In the genomic region with DNA sequence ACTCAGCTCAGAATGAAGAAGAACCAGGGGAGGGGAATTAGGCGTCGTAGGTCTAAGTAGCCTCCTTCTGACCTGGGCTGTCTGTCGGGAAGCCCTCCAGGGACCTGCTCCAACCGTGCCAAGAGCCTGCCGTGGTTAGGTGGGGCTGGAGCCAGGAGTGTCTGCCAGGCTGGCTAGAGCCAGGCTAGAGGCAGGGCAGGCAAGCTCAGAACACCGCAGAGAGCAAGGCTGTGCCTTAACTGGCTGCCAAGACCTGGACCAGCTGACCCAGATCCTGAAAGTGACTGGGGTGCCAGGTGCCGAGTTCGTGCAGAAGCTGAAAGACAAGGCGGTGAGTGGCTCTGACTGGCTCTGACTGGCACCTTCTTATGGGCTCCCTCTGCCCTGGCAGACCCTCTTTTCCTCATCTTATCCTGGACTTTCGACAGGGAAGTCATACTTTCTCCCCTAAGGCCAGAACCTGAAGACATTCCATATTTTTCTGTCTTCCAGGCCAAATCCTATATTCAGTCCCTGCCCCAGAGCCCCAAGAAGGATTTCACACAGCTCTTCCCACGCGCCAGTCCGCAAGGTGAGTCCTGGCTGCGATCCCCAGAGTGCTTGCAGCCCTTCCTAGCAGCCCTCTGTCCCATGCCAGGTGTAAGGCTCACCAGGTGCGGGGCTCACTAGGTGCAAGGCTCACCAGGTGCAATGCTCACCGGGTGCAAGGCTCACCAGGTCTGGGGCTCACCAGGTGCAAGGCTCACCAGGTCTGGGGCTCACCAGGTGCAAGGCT, we compare ENCODE assay signal across 12 mouse cellular contexts. TPM values are rescaled to one million over a fixed set of nuclear protein-coding genes. Genes with fewer than 3 reads are reported as not detected.
DNase-seq lines count a peak whose midpoint lies in the region; ATAC-seq and TF ChIP-seq lines count a peak whose summit lies in the region.
"Had no signal": no experiment of that assay in that cellular context is flagged by ENCODE, and none has a peak within 500 bp of the region (broad histone marks: within the 10 kb centered on the region; RNA-seq: fewer than 3 reads in every experiment).

No protein-coding gene starts in this region.

- TF ChIP-seq CTCF in midbrain, postnatal 0 days (IDR thresholded peaks at IDR 0.05): no peak

- WGBS in heart, embryonic 11.5 days (ENCODE audit: insufficient replicate concordance): 79% methylated on average over 16 of the region's 16 CpGs
- 82% methylated on average over 16 of the region's 16 CpGs for WGBS in midbrain, postnatal 0 days
- WGBS in midbrain, embryonic 11.5 days: 88% methylated on average over 16 of the region's 16 CpGs

- no peak overlapping the region for H3K4me2 ChIP-seq in heart, embryonic 11.5 days
- H3K4me2 ChIP-seq in midbrain, postnatal 0 days (ENCODE audit: low read depth, low read length, poor library complexity, severe bottlenecking): no peak overlapping the region
- H3K4me2 ChIP-seq in midbrain, embryonic 11.5 days: no peak overlapping the region
- H3K4me2 ChIP-seq: embryonic facial prominence, embryonic 12.5 days; liver, embryonic 13.5 days had no signal

- no peak overlapping the region for H3K27ac ChIP-seq in heart, embryonic 11.5 days (ENCODE audit: low read depth, low read length)
- H3K27ac ChIP-seq in midbrain, postnatal 0 days (ENCODE audit: low read depth, low read length): no peak overlapping the region
- H3K27ac ChIP-seq in midbrain, embryonic 11.5 days (ENCODE audit: low read depth, low read length): no peak overlapping the region
- H3K27ac ChIP-seq: embryonic facial prominence, embryonic 12.5 days; liver, embryonic 13.5 days; stomach, postnatal 0 days had no signal

- ATAC-seq in heart, embryonic 11.5 days (replicated peaks; ENCODE audit: insufficient number of reproducible peaks, low FRiP score, low TSS enrichment): no peak
- ATAC-seq in midbrain, postnatal 0 days (ENCODE audit: low FRiP score): no peak
- ATAC-seq in midbrain, embryonic 11.5 days (ENCODE audit: low FRiP score): no peak
- 0 out of 2 replicates have a peak, but pooled peaks have one; percentile 33 for ATAC-seq in erythroid progenitor cell, adult 5-6 weeks (replicated peaks; ENCODE audit: low FRiP score, poor library complexity, severe bottlenecking)

- no peak overlapping the region for H3K4me3 ChIP-seq in heart, embryonic 11.5 days (ENCODE audit: low read depth, low read length)
- H3K4me3 ChIP-seq in midbrain, postnatal 0 days (ENCODE audit: low read depth, low read length): no peak overlapping the region
- no peak overlapping the region for H3K4me3 ChIP-seq in midbrain, embryonic 11.5 days (ENCODE audit: low read depth, low read length)
- H3K4me3 ChIP-seq: embryonic facial prominence, embryonic 12.5 days; liver, embryonic 13.5 days had no signal

- no peaks in the 10 kb centered on the region for H3K36me3 ChIP-seq in heart, embryonic 11.5 days (ENCODE audit: control insufficient read depth, insufficient read depth, low read length)
- H3K36me3 ChIP-seq in midbrain, postnatal 0 days (ENCODE audit: insufficient read depth, low read length): no peaks in the 10 kb centered on the region
- H3K36me3 ChIP-seq in midbrain, embryonic 11.5 days (ENCODE audit: control insufficient read depth, insufficient read depth, low read length): no peaks in the 10 kb centered on the region
- H3K36me3 ChIP-seq: embryonic facial prominence, embryonic 12.5 days; liver, embryonic 13.5 days had no signal

- H3K4me1 ChIP-seq in heart, embryonic 11.5 days (ENCODE audit: control insufficient read depth, insufficient read depth, low read length): peaks cover 12% of the 10 kb centered on the region
- H3K4me1 ChIP-seq in midbrain, postnatal 0 days (ENCODE audit: insufficient read depth, low read length): no peaks in the 10 kb centered on the region
- no peaks in the 10 kb centered on the region for H3K4me1 ChIP-seq in midbrain, embryonic 11.5 days (ENCODE audit: control insufficient read depth, insufficient read depth, low read length)
- H3K4me1 ChIP-seq: embryonic facial prominence, embryonic 12.5 days had no signal

- DNase-seq in heart, adult 11 months: peak; percentile 97
- DNase-seq in midbrain, postnatal 0 days (ENCODE audit: low spot score): peak; percentile 53
- no peak for DNase-seq in midbrain, embryonic 11.5 days (ENCODE audit: low spot score, missing footprints)
- peak; percentile 30 to 48 for DNase-seq in layer of hippocampus, postnatal 36 days
- no peak for DNase-seq in spleen, adult 18-20 months
- no peak for DNase-seq in urinary bladder, postnatal 10 days (ENCODE audit: low spot score)
- DNase-seq: liver, embryonic 13.5 days; midbrain, embryonic 14.5 days had no signal

- H3K27me3 ChIP-seq in heart, embryonic 11.5 days (ENCODE audit: control insufficient read depth, insufficient read depth, low read length): no peaks in the 10 kb centered on the region
- no peaks in the 10 kb centered on the region for H3K27me3 ChIP-seq in midbrain, postnatal 0 days (ENCODE audit: insufficient read depth, low read length)
- H3K27me3 ChIP-seq in midbrain, embryonic 11.5 days (ENCODE audit: control insufficient read depth, insufficient read depth, low read length): no peaks in the 10 kb centered on the region
- H3K27me3 ChIP-seq: embryonic facial prominence, embryonic 12.5 days had no signal

- no peaks in the 10 kb centered on the region for H3K9me3 ChIP-seq in heart, embryonic 11.5 days (replicated peaks; ENCODE audit: control insufficient read depth, low read length)
- no peaks in the 10 kb centered on the region for H3K9me3 ChIP-seq in midbrain, postnatal 0 days (ENCODE audit: low read length)
- H3K9me3 ChIP-seq in midbrain, embryonic 11.5 days (ENCODE audit: control insufficient read depth, low read length): no peaks in the 10 kb centered on the region
- H3K9me3 ChIP-seq: embryonic facial prominence, embryonic 12.5 days; liver, embryonic 13.5 days had no signal

- no peak overlapping the region for H3K9ac ChIP-seq in heart, embryonic 11.5 days (ENCODE audit: low read depth, low read length)
- H3K9ac ChIP-seq in midbrain, postnatal 0 days (replicated peaks; ENCODE audit: low read length, poor library complexity, severe bottlenecking): no peak overlapping the region
- no peak overlapping the region for H3K9ac ChIP-seq in midbrain, embryonic 11.5 days (ENCODE audit: low read length)
- H3K9ac ChIP-seq: embryonic facial prominence, embryonic 12.5 days; liver, embryonic 13.5 days had no signal

RNA-seq across cellular contexts. Expression of gene Mapk13, which starts 8.3 kb away (rescaled TPM):
- 2.6 and 2.9 TPM in 2 replicates for polyA plus RNA-seq in heart, embryonic 11.5 days (2014; fragmentation: Nextera tagmentation; extraction: Ambion mirVana)
- total RNA-seq in midbrain, postnatal 0 days (2014; rRNA removed): 0.66 and 1.5 TPM in 2 replicates
- 1.0 and 1.1 TPM in 2 replicates for polyA plus RNA-seq in midbrain, postnatal 0 days (2015; fragmentation: Nextera tagmentation; extraction: Ambion mirVana)
- 1.1 and 1.2 TPM in 2 replicates for polyA plus RNA-seq in midbrain, embryonic 11.5 days (2014; fragmentation: Nextera tagmentation; extraction: Ambion mirVana)
- 2.2 and 12.2 TPM in 2 replicates for total RNA-seq in erythroid progenitor cell, adult 5-6 weeks (2015; ENCODE audit: low replicate concordance)
- total RNA-seq in erythroid progenitor cell, adult 5-6 weeks (2017; ENCODE audit: low replicate concordance): 0.61 and 4.2 TPM in 2 replicates
- 1 to 10 TPM in 1 of 2 experiments, under 1 TPM in 1; 0.60 to 1.1 TPM for total RNA-seq in layer of hippocampus, postnatal 36 days (2021)

RNA-seq across cellular contexts. Expression of gene Brpf3, which starts 23.5 kb away (rescaled TPM):
- polyA plus RNA-seq in heart, embryonic 11.5 days (2014; fragmentation: Nextera tagmentation; extraction: Ambion mirVana): 12.1 and 13.4 TPM in 2 replicates
- total RNA-seq in midbrain, postnatal 0 days (2014; rRNA removed): 14.9 and 21.5 TPM in 2 replicates
- 3.5 and 4.9 TPM in 2 replicates for polyA plus RNA-seq in midbrain, postnatal 0 days (2015; fragmentation: Nextera tagmentation; extraction: Ambion mirVana)
- polyA plus RNA-seq in midbrain, embryonic 11.5 days (2014; fragmentation: Nextera tagmentation; extraction: Ambion mirVana): 6.5 and 9.7 TPM in 2 replicates
- total RNA-seq in erythroid progenitor cell, adult 5-6 weeks (2015; ENCODE audit: low replicate concordance): 497 and 560 TPM in 2 replicates
- total RNA-seq in erythroid progenitor cell, adult 5-6 weeks (2017; ENCODE audit: low replicate concordance): 243 and 286 TPM in 2 replicates
- 10 to 100 TPM; 39.4 to 45.4 TPM for total RNA-seq in layer of hippocampus, postnatal 36 days (2021)

RNA-seq across cellular contexts. Expression of gene AC170998.1, which starts 51.5 kb away (rescaled TPM):
- 1.8 and 2.3 TPM in 2 replicates for polyA plus RNA-seq in heart, embryonic 11.5 days (2014; fragmentation: Nextera tagmentation; extraction: Ambion mirVana)
- 2.7 and 4.2 TPM in 2 replicates for total RNA-seq in midbrain, postnatal 0 days (2014; rRNA removed)
- 1.8 and 3.2 TPM in 2 replicates for polyA plus RNA-seq in midbrain, postnatal 0 days (2015; fragmentation: Nextera tagmentation; extraction: Ambion mirVana)
- 0.66 and 0.78 TPM in 2 replicates for polyA plus RNA-seq in midbrain, embryonic 11.5 days (2014; fragmentation: Nextera tagmentation; extraction: Ambion mirVana)
- total RNA-seq in erythroid progenitor cell, adult 5-6 weeks (2015; ENCODE audit: low replicate concordance): 2.1 TPM in 1 of 2 replicates, not detected in the other
- 13.0 TPM in 1 of 2 replicates, not detected in the other for total RNA-seq in erythroid progenitor cell, adult 5-6 weeks (2017; ENCODE audit: low replicate concordance)
- 1 to 10 TPM; 1.4 to 1.8 TPM for total RNA-seq in layer of hippocampus, postnatal 36 days (2021)

Comparison
In these comparisons a context has a peak if more than half of its experiments do, and no peak if none do; other contexts are left out.
1. DNase-seq: peak in heart, adult 11 months (single experiment), midbrain, postnatal 0 days (single experiment) and layer of hippocampus, postnatal 36 days (2 of 2); none in midbrain, embryonic 11.5 days (single experiment), spleen, adult 18-20 months (0 of 2) and urinary bladder, postnatal 10 days (single experiment).
2. RNA of gene Brpf3, which starts 23.5 kb away (total RNA-seq): 243 to 560 TPM in erythroid progenitor cell, adult 5-6 weeks; 39.4 to 45.4 TPM in layer of hippocampus, postnatal 36 days and 14.9 to 21.5 TPM in midbrain, postnatal 0 days; every median in the first group is over 4 times any median in the second.